ENCODE assay signal across 21 mouse cellular contexts in genomic region chr1:91952912-91953311, GRCm38 (mm10).
DNase-seq lines count a peak whose midpoint lies in the region; ATAC-seq and TF ChIP-seq lines count a peak whose summit lies in the region.
"Had no signal": no experiment of that assay in that cellular context is flagged by ENCODE, and none has a peak within 500 bp of the region (broad histone marks: within the 10 kb centered on the region; RNA-seq: fewer than 3 reads in every experiment).

No protein-coding gene starts in this region.

- no peak for TF ChIP-seq CTCF in gastrocnemius, adult 2 months (IDR thresholded peaks at IDR 0.05)

- intact Hi-C loops in gastrocnemius, adult 2 months (cut with DNase I) = no loop called here

- H3K27ac ChIP-seq in gastrocnemius, adult 2 months = no peak overlapping the region
- H3K27ac ChIP-seq: embryonic facial prominence, embryonic 13.5 days; forebrain, embryonic 12.5 days; heart, embryonic 13.5 days; hindbrain, embryonic 12.5 days; hindbrain, postnatal 0 days; intestine, embryonic 15.5 days had no signal

- no peak overlapping the region for H3K4me3 ChIP-seq in gastrocnemius, adult 2 months
- H3K4me3 ChIP-seq: embryonic facial prominence, embryonic 13.5 days; forebrain, embryonic 12.5 days; heart, embryonic 13.5 days; hindbrain, embryonic 12.5 days; intestine, embryonic 15.5 days had no signal

- DNase-seq in embryo, embryonic 10.5 days (ENCODE audit: low spot score) = peak; percentile 66
- DNase-seq in embryo, embryonic 9.5 days (ENCODE audit: extremely low spot score) = peak; percentile 12
- peak; percentile 60 for DNase-seq in hindlimb bud, embryonic 11.5 days (ENCODE audit: extremely low spot score, low read depth, low spot score)
- DNase-seq in mesoderm, embryonic 11.5 days (ENCODE audit: low read depth, low spot score) = peak; percentile 30
- DNase-seq in gastrocnemius, adult 2 months = no peak
- no peak for DNase-seq in right cerebral cortex, postnatal 25 days
- DNase-seq: adrenal gland, postnatal 36 days; cerebellum, adult 2 months; cerebellum, postnatal 10 days; gastrocnemius, postnatal 25 days; heart, postnatal 4 days had no signal

- no peak for ATAC-seq in megakaryocyte progenitor cell, adult 5-6 weeks (replicated peaks; ENCODE audit: poor library complexity)
- ATAC-seq: activated CD4-positive, CD25-positive, alpha-beta regulatory T cell, adult 4 months; forebrain, embryonic 16.5 days; hindbrain, postnatal 0 days; intestine, embryonic 15.5 days; Patski had no signal

Comparison
In these comparisons a context has a peak if more than half of its experiments do, and no peak if none do; other contexts are left out.
1. DNase-seq: peak in embryo, embryonic 10.5 days (single experiment), embryo, embryonic 9.5 days (single experiment), hindlimb bud, embryonic 11.5 days (single experiment) and mesoderm, embryonic 11.5 days (single experiment); none in gastrocnemius, adult 2 months (single experiment) and right cerebral cortex, postnatal 25 days (single experiment).